Mouse (Mus musculus) megakaryocyte, embryonic 14.5 days (primary cell): Measurements from ENCODE around the gene Syne4.

Source experiments
- FLI1 ChIP-seq: IDR thresholded peaks from 2 replicates; pipeline ENCODE4 v1.6.1; 2012; ENCODE audit warnings: low read length, inconsistent platforms, mixed read lengths
- GATA1 ChIP-seq: IDR thresholded peaks from 3 replicates; pipeline ENCODE4 v1.6.1; 2012; ENCODE audit warnings: mixed read lengths, low read length, inconsistent platforms, borderline replicate concordance

DNA sequence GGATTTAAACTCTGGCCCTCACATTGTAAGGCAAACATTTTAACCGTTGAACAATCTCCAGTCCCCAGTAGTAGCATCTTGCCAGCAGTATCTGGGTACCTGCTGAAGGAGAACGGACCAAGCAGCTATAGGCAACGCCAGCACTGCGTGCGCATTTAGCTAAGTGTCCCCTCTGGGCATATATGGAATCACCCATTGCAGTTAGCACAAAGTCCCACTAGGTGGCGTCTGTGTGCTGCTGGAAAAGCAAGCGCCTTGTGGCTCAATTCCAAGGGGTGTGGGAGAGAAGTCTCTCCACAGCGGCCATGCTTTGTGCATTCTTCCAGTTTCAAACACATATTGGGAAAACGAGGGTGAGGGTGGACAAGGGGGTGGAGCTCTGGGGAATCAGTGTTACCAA lies 21.8 kb downstream of the Syne4 start:
- TF ChIP-seq GATA1 (no peak), FLI1 (no peak)
